Mouse (Mus musculus): Measurements from ENCODE around the gene Xpr1.

DNA sequence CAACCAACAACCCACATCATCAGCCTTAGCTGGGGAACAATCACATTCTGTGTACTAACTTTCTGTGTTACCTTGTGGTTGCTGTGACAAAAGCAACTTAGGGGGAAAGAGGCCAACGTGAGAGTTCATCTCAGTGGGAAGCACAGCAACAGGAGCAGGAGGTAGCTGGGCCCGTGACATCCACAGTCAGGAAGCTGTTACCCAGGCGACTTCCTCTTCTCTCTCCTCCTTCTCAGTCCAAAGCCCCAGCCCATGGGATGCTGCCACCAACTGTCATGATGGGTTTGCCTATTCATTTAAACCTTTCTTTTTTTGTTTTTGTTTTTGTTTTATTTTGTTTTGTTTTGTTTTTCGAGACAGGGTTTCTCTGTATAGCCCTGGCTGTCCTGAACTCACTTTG, 25.7 kb downstream of the Xpr1 start:
- TF ChIP-seq EP300 (IDR thresholded peaks at IDR 0.05; ENCODE audit: insufficient read depth, low read depth, low read length) (no peak), POLR2A (IDR thresholded peaks at IDR 0.05; ENCODE audit: insufficient read depth, low read depth, low read length) (no peak)

All from heart, adult 2 months (tissue).